In the genomic region with DNA sequence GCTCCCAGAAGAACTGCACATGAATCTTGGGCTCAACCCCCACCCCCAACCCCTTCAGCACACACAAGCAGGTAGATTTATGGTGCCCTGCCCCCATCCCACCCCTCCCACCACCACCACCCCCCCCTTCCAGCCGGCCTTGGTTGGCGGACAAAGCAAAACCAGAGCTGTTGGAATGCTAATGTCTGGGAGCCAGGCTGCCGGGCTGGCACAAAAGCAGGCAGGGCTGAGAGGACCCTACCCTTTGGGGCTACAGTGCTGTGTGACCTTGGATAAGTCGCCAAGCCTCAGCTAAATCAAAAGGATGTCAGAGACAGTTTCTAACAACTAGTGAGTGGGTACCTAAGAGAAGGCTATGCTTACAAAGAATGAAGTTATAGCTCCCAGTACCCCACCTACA, we compare ENCODE assay signal across 28 mouse cellular contexts. TPM values are rescaled to one million over a fixed set of nuclear protein-coding genes. Genes with fewer than 3 reads are reported as not detected.
"Had no signal": no experiment of that assay in that cellular context is flagged by ENCODE, and none has a peak within 500 bp of the region (broad histone marks: within the 10 kb centered on the region; RNA-seq: fewer than 3 reads in every experiment).

No protein-coding gene starts in this region.

- H3K4me3 ChIP-seq: gastrocnemius, adult 2 months; heart, embryonic 13.5 days; heart, embryonic 15.5 days; hindbrain, embryonic 13.5 days; hindbrain, embryonic 15.5 days; kidney, embryonic 15.5 days; limb, embryonic 13.5 days; limb, embryonic 15.5 days had no signal

- H3K36me3 ChIP-seq: heart, embryonic 13.5 days; heart, embryonic 15.5 days; hindbrain, embryonic 13.5 days; hindbrain, embryonic 15.5 days; kidney, embryonic 15.5 days; limb, embryonic 13.5 days; limb, embryonic 15.5 days had no signal

- H3K9ac ChIP-seq: heart, embryonic 13.5 days; heart, embryonic 15.5 days; hindbrain, embryonic 13.5 days; hindbrain, embryonic 15.5 days; kidney, embryonic 15.5 days; limb, embryonic 13.5 days; limb, embryonic 15.5 days had no signal

- H3K9me3 ChIP-seq: heart, embryonic 13.5 days; heart, embryonic 15.5 days; hindbrain, embryonic 13.5 days; hindbrain, embryonic 15.5 days; kidney, embryonic 15.5 days; limb, embryonic 13.5 days; limb, embryonic 15.5 days had no signal

- DNase-seq: gastrocnemius, adult 2 months; gastrocnemius, postnatal 10 days; gastrocnemius, postnatal 25 days; heart, adult 18-20 months; heart, postnatal 14 days; heart, postnatal 36 days; kidney, adult 11 months; kidney, adult 2 months; kidney, adult 9 months; kidney, postnatal 14 days; kidney, postnatal 36 days; layer of hippocampus, adult 9-11 months; layer of hippocampus, postnatal 36 days; left cerebral cortex, postnatal 4 days had no signal

- ATAC-seq: hindbrain, postnatal 0 days; intestine, embryonic 16.5 days had no signal

- H3K27ac ChIP-seq: gastrocnemius, adult 2 months; heart, embryonic 13.5 days; heart, embryonic 15.5 days; hindbrain, embryonic 13.5 days; hindbrain, embryonic 15.5 days; hindbrain, postnatal 0 days; kidney, embryonic 15.5 days; kidney, postnatal 0 days; limb, embryonic 13.5 days; limb, embryonic 15.5 days had no signal

- H3K4me2 ChIP-seq: heart, embryonic 11.5 days; heart, embryonic 13.5 days; heart, embryonic 15.5 days; hindbrain, embryonic 13.5 days; hindbrain, embryonic 15.5 days; kidney, embryonic 15.5 days; limb, embryonic 13.5 days; limb, embryonic 15.5 days had no signal

RNA-seq across cellular contexts. Expression of gene Neurog3, which starts 4.3 kb away (rescaled TPM):
- polyA plus RNA-seq: heart, embryonic 13.5 days; heart, embryonic 15.5 days; heart, postnatal 0 days; hindbrain, embryonic 15.5 days; hindbrain, postnatal 0 days; kidney, adult 2 months; kidney, embryonic 15.5 days; kidney, postnatal 0 days; limb, embryonic 11.5 days; limb, embryonic 13.5 days; limb, embryonic 15.5 days; liver, adult 2 months had no signal
